ENCODE assay signal across 8 mouse cellular contexts in genomic region chr9:73068230-73068679, GRCm38 (mm10). TPM values are rescaled to one million over a fixed set of nuclear protein-coding genes. Genes with fewer than 3 reads are reported as not detected.
A peak's percentile ranks its signal among the peaks of the same experiment; 100 is the strongest.
DNase-seq lines count a peak whose midpoint lies in the region; ATAC-seq lines count a peak whose summit lies in the region.

No protein-coding gene starts in this region.

- no peaks in the 10 kb centered on the region for H3K9me3 ChIP-seq in midbrain, embryonic 15.5 days

- no peak overlapping the region for H3K4me2 ChIP-seq in midbrain, embryonic 15.5 days

- peaks cover 15% of the 10 kb centered on the region; the same call in 1 of the 2 replicates for H3K4me1 ChIP-seq in midbrain, embryonic 15.5 days

- no peak overlapping the region for H3K27ac ChIP-seq in midbrain, embryonic 15.5 days

- no peaks in the 10 kb centered on the region for H3K27me3 ChIP-seq in midbrain, embryonic 15.5 days (replicated peaks)

- no peak overlapping the region for H3K9ac ChIP-seq in midbrain, embryonic 15.5 days

- WGBS in large intestine, adult 2 months: 14% methylated on average over 6 of the region's 6 CpGs
- WGBS in midbrain, embryonic 15.5 days: 70% methylated on average over 6 of the region's 6 CpGs

- H3K4me3 ChIP-seq in midbrain, embryonic 15.5 days: no peak overlapping the region

- peak; percentile 56 for DNase-seq in layer of hippocampus, adult 9-11 months
- DNase-seq in layer of hippocampus, postnatal 36 days: no peak
- DNase-seq in frontal cortex, postnatal 14 days (ENCODE audit: low spot score in 2 of 2): peak; percentile 27 to 49
- peak; percentile 89 for DNase-seq in large intestine, adult 2 months (ENCODE audit: low read depth, low spot score)
- DNase-seq in lung, postnatal 14 days: peak; percentile 70
- no peak for DNase-seq in cerebellum, adult 11 months
- DNase-seq in gastrocnemius, postnatal 25 days: no peak

- ATAC-seq in midbrain, embryonic 15.5 days (replicated peaks): no peak

- no peaks in the 10 kb centered on the region for H3K36me3 ChIP-seq in midbrain, embryonic 15.5 days (replicated peaks)

RNA-seq across cellular contexts. Expression of gene Rab27a, which starts 23.6 kb away (rescaled TPM):
- total RNA-seq in layer of hippocampus, postnatal 36 days (2021): 10 to 100 TPM; 12.7 to 17.2 TPM
- polyA plus RNA-seq in large intestine, adult 2 months (2012; rRNA removed): 9.4 TPM in 2 replicates
- 1 to 10 TPM; 1.9 to 2.5 TPM for total RNA-seq in gastrocnemius, postnatal 25 days (2021)
- polyA plus RNA-seq in midbrain, embryonic 15.5 days (2015; fragmentation: Nextera tagmentation; extraction: Ambion mirVana): 3.1 and 3.7 TPM in 2 replicates

RNA-seq across cellular contexts. Expression of gene Pigb, which starts 28.1 kb away (rescaled TPM):
- total RNA-seq in layer of hippocampus, postnatal 36 days (2021): 10 to 100 TPM; 12.5 to 15.1 TPM
- polyA plus RNA-seq in large intestine, adult 2 months (2012; rRNA removed): 5.8 and 8.9 TPM in 2 replicates
- total RNA-seq in gastrocnemius, postnatal 25 days (2021): 1 to 10 TPM; 3.7 to 3.9 TPM
- polyA plus RNA-seq in midbrain, embryonic 15.5 days (2015; fragmentation: Nextera tagmentation; extraction: Ambion mirVana): 15.1 and 17.2 TPM in 2 replicates

RNA-seq across cellular contexts. Expression of gene Khdc3, which starts 33.4 kb away (rescaled TPM):
- total RNA-seq in layer of hippocampus, postnatal 36 days (2021): 1 to 10 TPM; 6.4 to 8.1 TPM
- polyA plus RNA-seq in large intestine, adult 2 months (2012; rRNA removed): 0.10 and 0.15 TPM in 2 replicates
- total RNA-seq in gastrocnemius, postnatal 25 days (2021): not detected
- polyA plus RNA-seq in midbrain, embryonic 15.5 days (2015; fragmentation: Nextera tagmentation; extraction: Ambion mirVana): 0.22 and 0.28 TPM in 2 replicates

RNA-seq across cellular contexts. Expression of gene Gm20509, which starts 34.0 kb away (rescaled TPM):
- total RNA-seq in layer of hippocampus, postnatal 36 days (2021): not detected
- polyA plus RNA-seq in large intestine, adult 2 months (2012; rRNA removed): not detected in 2 replicates
- total RNA-seq in gastrocnemius, postnatal 25 days (2021): not detected
- not detected in 2 replicates for polyA plus RNA-seq in midbrain, embryonic 15.5 days (2015; fragmentation: Nextera tagmentation; extraction: Ambion mirVana)

RNA-seq across cellular contexts. Expression of gene Rsl24d1, which starts 45.0 kb away (rescaled TPM):
- 10 to 100 TPM; 64.7 to 66.0 TPM for total RNA-seq in layer of hippocampus, postnatal 36 days (2021)
- polyA plus RNA-seq in large intestine, adult 2 months (2012; rRNA removed): 16.6 and 20.9 TPM in 2 replicates
- total RNA-seq in gastrocnemius, postnatal 25 days (2021): 10 to 100 TPM; 39.7 to 43.8 TPM
- 96.0 and 100 TPM in 2 replicates for polyA plus RNA-seq in midbrain, embryonic 15.5 days (2015; fragmentation: Nextera tagmentation; extraction: Ambion mirVana)

Comparison
In these comparisons a context has a peak if more than half of its experiments do, and no peak if none do; other contexts are left out.
1. DNase-seq: peak in layer of hippocampus, adult 9-11 months (single experiment), frontal cortex, postnatal 14 days (2 of 2), large intestine, adult 2 months (single experiment) and lung, postnatal 14 days (single experiment); none in layer of hippocampus, postnatal 36 days (0 of 2), cerebellum, adult 11 months (single experiment) and gastrocnemius, postnatal 25 days (single experiment).
2. RNA of gene Khdc3, which starts 33.4 kb away (total RNA-seq): 6.4 to 8.1 TPM in layer of hippocampus, postnatal 36 days; not detected in gastrocnemius, postnatal 25 days; every median in the first group is over 4 times any median in the second.